Mouse (Mus musculus) embryo, embryonic 11.5 days (tissue): ENCODE measurements at regions not wholly inside any gene's neighbourhood (a gene's known extent, or its start where the extent isn't known, plus 50 kb on each side); places are given as distances from the start of the nearest gene placed in this dataset.
"Not testable (repeated sequence)": the region's sequence is repeated elsewhere in the genome, so short reads cannot be mapped to it uniquely, and the experiment has no call there.

Source experiments
- DNase-seq: peaks from one replicate; pipeline ENCODE4 v3.0.0-alpha.2; 2012; ENCODE audit warnings: low read depth, low spot score

GRCm38 (mm10) chr1:8097046-8097445 is 3289.4 kb downstream of the Gm37988 start:
- DNase-seq = no peak

GRCm38 (mm10) chr1:8123021-8123420 is 3290.9 kb upstream of the A830018L16Rik start:
- DNase-seq = peak; percentile 50

DNA sequence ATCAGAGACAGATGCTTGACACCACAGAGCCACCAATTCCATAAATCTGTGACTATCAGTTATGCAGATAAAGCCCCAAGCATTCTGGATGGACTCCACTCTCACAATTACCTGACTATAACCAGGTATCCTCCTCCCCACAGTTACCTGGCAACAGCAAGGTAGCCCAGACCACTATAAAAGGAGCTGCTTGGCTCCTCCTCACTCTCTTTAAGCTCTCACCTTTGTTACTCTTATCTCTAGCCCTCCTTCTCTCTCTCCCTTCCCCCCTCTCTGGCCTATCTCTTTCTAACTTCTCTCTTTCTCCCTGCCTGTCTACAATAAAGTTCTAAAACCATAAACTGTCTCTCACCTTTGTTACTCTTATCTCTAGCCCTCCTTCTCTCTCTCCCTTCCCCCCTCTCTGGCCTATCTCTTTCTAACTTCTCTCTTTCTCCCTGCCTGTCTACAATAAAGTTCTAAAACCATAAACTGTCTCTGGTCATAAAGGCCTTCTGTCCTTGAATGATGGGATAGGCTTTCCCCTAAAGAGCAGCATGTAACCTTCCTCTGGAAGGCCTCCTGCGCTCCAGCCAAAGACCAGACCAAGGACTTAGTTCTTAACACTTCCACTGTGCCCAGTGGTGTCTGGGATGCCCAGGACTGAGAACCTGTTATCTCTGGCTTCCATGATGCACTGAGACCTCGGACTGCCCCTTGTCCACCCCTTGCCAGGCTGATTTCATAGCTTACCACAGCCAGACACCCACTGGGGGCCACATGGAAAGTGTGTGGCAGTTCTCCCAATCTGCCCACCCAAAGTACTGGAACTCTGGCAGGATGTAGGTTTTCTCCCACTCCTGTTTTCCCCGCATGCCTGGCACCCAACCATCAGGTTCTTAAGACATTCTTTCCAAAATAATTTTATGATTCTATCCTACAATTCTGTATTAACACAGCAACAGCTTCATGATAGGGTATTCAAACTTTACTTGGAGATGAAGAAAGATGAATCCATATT is 3279.2 kb upstream of the A830018L16Rik start:
- DNase-seq = not testable (repeated sequence)

GRCm38 (mm10) chr1:8142583-8142982 is 3271.3 kb upstream of the A830018L16Rik start:
- DNase-seq = no peak

DNA sequence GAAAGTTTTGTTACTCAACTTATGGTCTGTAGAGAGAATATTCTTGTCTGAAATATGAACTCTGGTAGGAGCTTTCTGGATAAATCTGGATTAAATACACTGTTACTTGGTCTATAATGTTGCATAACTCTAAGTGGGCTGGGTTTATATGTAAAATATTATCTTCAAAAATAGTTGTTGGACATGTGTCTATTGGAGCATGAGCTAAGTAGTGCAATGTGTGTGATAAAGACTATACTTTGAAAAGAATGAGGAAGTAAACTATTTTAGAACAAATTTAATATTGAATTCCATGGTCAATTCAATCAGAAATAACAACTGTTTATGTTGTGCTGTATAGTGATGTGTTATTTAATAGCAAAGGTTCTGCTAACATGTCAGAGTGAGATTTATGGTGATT is 3240.7 kb upstream of the A830018L16Rik start:
- no peak for DNase-seq
